Mouse (Mus musculus) kidney, adult 2 months (tissue): ENCODE results near the gene Pkp4.

Source experiments
- CTCF ChIP-seq: fragments of 200-500 bp; conservative IDR thresholded peaks from 2 replicates; pipeline ENCODE4 v1.5.1; 2011; ENCODE audit warnings: low read depth, mild to moderate bottlenecking, control low read depth, low read length, moderate library complexity, mixed read lengths; ENCODE audit not compliant: insufficient read depth, insufficient read length
- POLR2A ChIP-seq: fragments of 200-500 bp; IDR thresholded peaks from one replicate; pipeline ENCODE4 v1.6.1; 2011; ENCODE audit warnings: low read depth, low read length, control low read depth

DNA sequence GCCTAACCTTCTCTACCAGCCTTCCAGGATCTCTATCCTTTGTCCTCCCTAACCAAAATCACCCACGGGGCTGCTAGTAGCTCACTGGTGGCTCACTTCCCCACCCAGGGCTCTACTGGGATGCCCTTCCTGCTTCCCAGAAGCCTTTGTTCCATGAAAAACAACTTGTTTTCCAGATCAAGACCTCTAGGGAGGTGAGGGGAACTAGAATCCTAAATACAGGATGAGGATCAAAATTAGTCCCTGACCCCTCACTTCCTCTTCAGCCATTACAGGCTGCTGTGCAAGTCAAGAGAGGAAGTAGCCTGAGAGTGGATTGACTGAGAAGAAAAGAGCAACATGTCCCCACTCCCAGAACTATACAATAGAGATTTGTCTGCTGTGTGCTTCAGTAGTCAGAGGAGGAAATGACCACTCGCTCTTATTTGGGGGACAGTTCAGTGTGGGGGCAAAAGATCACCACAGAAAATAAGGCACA is 240.3 kb downstream of the Pkp4 start:
- no peak for TF ChIP-seq POLR2A
- TF ChIP-seq CTCF: no peak
